Mouse (Mus musculus): ENCODE results near the gene Usp17lc. TPM values are rescaled to one million over a fixed set of nuclear protein-coding genes. Genes with fewer than 3 reads are reported as not detected.

The Usp17lc gene
- total RNA-seq (2023) = not detected

DNA sequence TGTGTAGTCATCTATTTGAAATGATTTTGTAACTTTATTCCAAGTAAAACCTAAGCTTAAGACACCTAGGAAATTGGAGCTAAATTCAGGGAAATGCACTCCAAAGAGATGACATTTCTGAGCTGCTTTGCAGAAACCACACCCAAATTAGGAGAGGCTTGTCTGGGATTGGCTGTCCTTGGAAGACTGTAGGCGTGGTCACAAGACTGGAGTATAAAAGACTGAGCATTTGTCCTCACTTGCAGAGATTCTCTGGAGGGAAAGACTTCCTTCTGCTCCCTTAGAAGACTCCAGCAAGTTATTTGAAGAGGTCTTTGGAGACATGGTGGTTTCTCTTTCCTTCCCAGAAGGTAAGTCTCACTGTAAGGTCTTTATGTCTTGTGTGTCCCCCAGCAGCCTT lies at the start of gene Usp17lc:
TSS of gene Usp17lc (plus strand) at position 301 of the 400 bp plus-strand sequence.

DNA sequence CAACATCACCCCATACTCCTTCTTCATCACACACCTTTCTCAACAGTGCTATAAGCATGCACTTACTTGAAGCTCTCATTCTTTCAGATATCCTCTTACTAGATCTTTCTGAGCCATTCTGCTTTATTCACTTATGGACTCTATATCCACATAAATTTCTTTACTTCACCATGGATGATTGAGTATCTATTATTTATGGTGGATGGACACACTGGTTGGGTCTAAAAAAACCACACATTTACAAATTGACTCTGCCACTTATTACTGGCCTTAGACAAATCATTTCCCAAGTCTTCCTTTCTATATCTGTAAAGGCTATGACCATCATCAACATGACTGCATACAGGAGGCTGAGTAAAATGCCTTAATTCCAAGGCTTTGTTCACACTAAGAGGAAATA lies 28.8 kb upstream of the Usp17lc start, which contains the start of gene Olfr603:
TSS of gene Olfr603 (minus strand) at position 101 of the 400 bp plus-strand sequence.

DNA sequence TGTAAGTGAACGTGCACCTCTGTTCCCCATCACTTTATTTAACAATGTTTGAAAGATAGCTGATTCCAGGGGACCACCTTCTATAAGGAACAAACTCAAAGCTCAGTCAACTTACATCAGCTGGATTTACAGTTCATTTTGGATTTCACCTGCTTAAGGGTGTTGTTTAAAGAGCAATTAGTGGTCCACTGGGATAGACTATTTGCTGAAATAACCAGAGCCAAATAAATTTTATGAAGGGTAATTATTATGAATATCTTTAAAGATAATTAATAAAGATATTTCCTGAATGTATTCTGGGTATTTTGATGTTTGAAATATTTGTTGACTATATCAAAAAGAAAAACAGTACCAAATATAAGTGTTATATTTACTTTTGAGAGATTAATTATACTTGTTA lies 30.5 kb downstream of the Usp17lc start, which contains the start of gene Olfr605:
TSS of gene Olfr605 (minus strand) at position 101 of the 400 bp plus-strand sequence.

DNA sequence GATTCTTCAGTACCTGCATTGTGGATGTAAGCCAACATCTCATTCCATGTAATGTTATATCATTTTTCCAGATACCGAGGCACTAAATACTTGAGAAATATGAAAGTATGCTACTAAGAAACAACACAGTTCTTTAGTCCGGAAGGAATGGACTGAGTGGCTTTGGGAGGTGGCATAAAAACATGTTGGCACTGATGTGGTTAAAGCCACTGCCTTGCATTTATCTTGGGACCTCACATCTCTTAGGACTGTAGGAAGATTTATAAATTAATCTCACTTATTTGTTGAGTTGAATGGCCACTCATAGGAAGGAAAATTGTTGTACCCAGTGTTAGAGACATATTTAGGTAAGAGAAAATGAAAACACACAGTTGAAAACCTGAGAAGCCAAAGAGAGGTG lies 33.9 kb downstream of the Usp17lc start, which contains the start of gene Olfr606:
TSS of gene Olfr606 (plus strand) at position 301 of the 400 bp plus-strand sequence.

Other genes with a start within 250 kb of the Usp17lc start
- gene Olfr591, start 236.7 kb upstream of the Usp17lc start, total RNA-seq (2023) = not detected
- not detected for gene Olfr592, start 230.3 kb upstream of the Usp17lc start, total RNA-seq (2023)
- not detected for gene Olfr593, start 203.2 kb upstream of the Usp17lc start, total RNA-seq (2023)
- gene Olfr594, start 198.1 kb upstream of the Usp17lc start, total RNA-seq (2023) = not detected
- not detected for gene Usp17ld, start 162.6 kb upstream of the Usp17lc start, total RNA-seq (2023)
- gene Olfr596, start 109.4 kb upstream of the Usp17lc start, total RNA-seq (2023) = not detected
- not detected for gene Olfr597, start 98.8 kb upstream of the Usp17lc start, total RNA-seq (2023)
- gene Olfr598, start 91.5 kb upstream of the Usp17lc start, total RNA-seq (2023) = not detected
- not detected for gene Olfr599, start 79.2 kb upstream of the Usp17lc start, total RNA-seq (2023)
- not detected for gene Olfr600, start 65.4 kb upstream of the Usp17lc start, total RNA-seq (2023)
- not detected for gene Olfr601, start 52.4 kb upstream of the Usp17lc start, total RNA-seq (2023)
- gene Olfr603, start 28.9 kb upstream of the Usp17lc start, total RNA-seq (2023) = not detected
- not detected for gene Olfr605, start 30.4 kb downstream of the Usp17lc start, total RNA-seq (2023)
- gene Olfr606, start 34.0 kb downstream of the Usp17lc start, total RNA-seq (2023) = not detected
- gene Olfr607, start 49.1 kb downstream of the Usp17lc start, total RNA-seq (2023) = not detected
- not detected for gene Olfr608, start 54.8 kb downstream of the Usp17lc start, total RNA-seq (2023)
- not detected for gene Olfr609, start 83.0 kb downstream of the Usp17lc start, total RNA-seq (2023)
- gene Olfr610, start 97.0 kb downstream of the Usp17lc start, total RNA-seq (2023) = not detected
- not detected for gene Olfr611, start 105.8 kb downstream of the Usp17lc start, total RNA-seq (2023)
- gene Olfr612, start 127.6 kb downstream of the Usp17lc start, total RNA-seq (2023) = not detected
- not detected for gene Olfr613, start 133.0 kb downstream of the Usp17lc start, total RNA-seq (2023)
- not detected for gene Olfr615, start 141.0 kb downstream of the Usp17lc start, total RNA-seq (2023)
- not detected for gene Olfr616, start 154.1 kb downstream of the Usp17lc start, total RNA-seq (2023)
- not detected for gene Olfr617, start 158.0 kb downstream of the Usp17lc start, total RNA-seq (2023)
- gene Olfr618, start 175.0 kb downstream of the Usp17lc start, total RNA-seq (2023) = not detected
- gene Olfr619, start 185.5 kb downstream of the Usp17lc start, total RNA-seq (2023) = not detected
- not detected for gene Olfr620, start 197.5 kb downstream of the Usp17lc start, total RNA-seq (2023)
- gene Olfr622, start 227.6 kb downstream of the Usp17lc start, total RNA-seq (2023) = not detected
- not detected for gene Olfr623, start 248.6 kb downstream of the Usp17lc start, total RNA-seq (2023)

Data from T-cell, adult 66 days (primary cell).